Mouse (Mus musculus): ENCODE measurements around the gene Aftph.

The Aftph gene

DNA sequence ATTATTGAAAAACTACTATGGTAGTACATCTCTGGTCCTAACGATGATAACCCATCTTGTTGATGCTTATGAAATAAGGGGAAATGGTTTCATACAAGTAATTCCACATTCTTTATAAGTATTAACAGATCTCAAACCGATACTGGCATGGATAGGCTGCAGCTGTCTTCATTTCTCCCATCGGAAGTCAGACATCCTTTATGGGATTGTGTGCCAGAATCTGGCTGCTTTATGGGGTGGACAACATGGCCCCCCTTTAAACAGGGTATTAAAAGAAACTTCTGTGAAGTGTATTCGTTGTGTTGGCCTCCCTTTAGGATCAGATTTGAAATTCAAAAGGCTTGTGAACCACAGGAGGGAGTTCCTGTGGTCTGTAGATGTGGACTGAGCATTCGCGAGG is 95.2 kb downstream of the Aftph start:
- DNase-seq = no peak

DNA sequence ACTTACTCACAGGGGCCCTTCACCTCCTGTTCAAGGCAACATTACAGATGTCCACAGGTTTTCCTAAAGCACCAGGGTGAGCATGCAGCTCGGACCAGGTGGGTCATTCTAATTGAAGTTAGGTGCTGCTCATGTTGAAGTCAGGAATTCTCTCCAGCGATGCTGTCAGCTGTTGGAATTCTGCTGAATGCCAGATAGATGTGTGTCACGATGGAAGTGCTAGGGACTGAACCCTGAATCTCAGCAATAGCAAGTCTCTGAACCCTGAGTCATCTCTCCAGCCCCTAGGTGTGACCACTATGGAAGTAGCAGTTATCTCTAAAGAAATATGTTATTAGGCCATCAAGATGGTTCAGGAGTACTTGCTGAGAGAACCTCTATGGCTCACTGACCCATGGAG is 95.9 kb downstream of the Aftph start:
- no peak for DNase-seq

DNA sequence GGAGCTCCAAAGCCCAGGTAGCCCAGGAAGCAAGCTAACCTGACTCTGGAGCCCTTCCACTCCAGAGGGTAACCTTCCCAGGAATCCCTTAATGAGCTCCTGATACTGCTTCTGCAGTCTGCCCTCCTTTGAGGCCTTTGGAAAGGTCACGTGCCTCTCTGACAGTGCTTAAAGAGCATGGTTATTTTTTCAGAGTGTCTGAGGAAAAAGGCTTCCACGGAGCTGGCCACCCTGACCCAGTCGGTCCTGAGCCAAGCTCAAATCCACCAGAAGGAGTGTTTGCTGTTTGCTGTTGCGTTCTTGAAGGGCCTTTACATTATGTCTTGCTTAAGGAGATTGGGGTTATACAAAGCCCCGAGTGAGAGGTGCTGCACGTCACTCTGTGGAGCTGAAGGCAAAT is 96.5 kb downstream of the Aftph start:
- DNase-seq = no peak

- DNase-seq = no peak
These were observed 97.2 kb downstream of the Aftph start for GRCm38 (mm10) chr11:20644166-20644565.

DNA sequence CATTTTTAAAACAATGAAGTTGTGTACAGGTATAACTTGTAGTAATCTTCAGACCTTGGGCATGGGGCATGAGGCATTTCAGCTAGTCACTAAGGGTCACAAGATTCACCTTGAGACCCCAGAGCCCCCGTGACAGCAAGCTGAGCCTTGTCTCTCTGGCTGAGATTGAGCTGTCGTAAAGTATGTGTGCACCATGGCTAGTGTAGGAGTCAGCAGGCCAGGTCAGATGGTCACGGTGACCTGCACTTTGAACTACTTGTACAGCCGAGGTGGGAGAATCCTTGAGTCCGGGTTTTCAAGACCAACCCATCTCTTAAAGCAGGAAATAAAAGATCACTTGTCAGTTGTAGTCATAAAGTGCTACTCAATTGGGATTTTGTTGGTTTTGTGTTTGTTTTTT is 98.2 kb downstream of the Aftph start:
- no peak for DNase-seq

DNA sequence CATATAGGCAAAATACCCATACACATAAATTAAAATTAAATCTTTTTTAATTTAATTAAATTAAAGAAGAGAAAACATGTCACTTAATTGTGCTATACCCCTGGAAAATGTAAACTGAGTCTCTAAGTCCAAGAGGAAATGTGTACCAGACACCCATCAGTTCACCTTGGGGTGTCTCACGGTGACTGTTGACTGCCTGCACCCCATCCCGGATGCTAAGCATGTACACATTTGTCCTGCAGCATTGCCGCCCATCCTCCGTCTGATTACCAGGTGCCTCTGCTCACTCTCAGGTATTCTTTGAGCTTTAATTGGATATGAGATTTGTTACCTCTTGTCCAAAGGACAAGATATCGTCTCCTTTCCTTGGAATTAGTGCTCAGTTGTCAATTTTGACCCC is 99.1 kb downstream of the Aftph start:
- no peak for DNase-seq

GRCm38 (mm10) chr11:20639918-20640447 is 101.4 kb downstream of the Aftph start:
- no peak for DNase-seq

DNA sequence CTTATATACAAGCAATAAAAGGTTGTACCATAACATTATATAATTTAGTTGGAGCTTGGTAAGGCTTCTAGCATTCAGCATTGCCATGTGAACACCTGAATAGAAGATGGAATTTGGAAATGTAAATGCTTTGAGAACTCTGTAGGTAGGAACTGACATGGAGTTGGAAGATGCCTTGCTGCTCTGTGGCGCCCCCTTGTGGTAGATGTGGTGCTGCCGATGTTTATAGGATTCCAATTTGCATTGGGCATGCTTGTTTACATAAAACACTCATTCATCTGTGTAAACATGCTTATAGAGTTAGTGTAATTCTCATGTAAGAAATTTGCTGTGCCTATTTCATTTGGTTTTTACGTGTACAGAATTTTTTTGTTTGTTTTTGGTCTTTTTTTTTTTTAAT is 102.5 kb downstream of the Aftph start:
- DNase-seq = peak; percentile 81 to 85

- DNase-seq = no peak
These were observed 104.3 kb downstream of the Aftph start for GRCm38 (mm10) chr11:20637060-20637459.

DNA sequence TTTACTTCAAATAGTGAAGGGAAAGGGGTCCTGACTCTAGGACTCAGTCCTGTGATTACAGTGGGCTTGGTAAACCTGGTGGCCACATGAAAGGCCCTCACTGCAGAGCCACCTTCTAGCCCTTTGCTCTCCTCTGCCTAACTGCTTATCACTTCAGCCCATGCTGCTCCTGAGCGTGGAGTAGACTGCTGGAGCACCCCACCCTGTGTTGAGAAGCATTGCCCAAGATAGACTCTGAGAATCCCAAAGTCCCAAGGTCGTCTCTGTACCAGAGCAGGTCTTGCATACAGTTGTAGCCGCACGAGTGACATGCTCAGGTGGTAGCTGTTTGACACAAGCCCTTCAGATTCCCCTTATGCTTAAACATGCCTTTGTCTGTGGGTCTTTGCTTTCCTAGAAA is 105.3 kb downstream of the Aftph start:
- no peak for DNase-seq

GRCm38 (mm10) chr11:20635646-20636045 is 105.7 kb downstream of the Aftph start:
- DNase-seq = no peak
